In genomic region chr9:44130581-44131275, GRCm38 (mm10) we compare ENCODE assay signal across 8 mouse cellular contexts. TPM values are rescaled to one million over a fixed set of nuclear protein-coding genes. Genes with fewer than 3 reads are reported as not detected.
A peak's percentile ranks its signal among the peaks of the same experiment; 100 is the strongest.
DNase-seq lines count a peak whose midpoint lies in the region; ATAC-seq and TF ChIP-seq lines count a peak whose summit lies in the region.

No protein-coding gene starts in this region.

- H3K27ac ChIP-seq in brown adipose tissue, adult 24 weeks (replicated peaks; ENCODE audit: low read depth, low read length), result peak overlapping the region; percentile 96
- peak overlapping the region; percentile 90 for H3K27ac ChIP-seq in lung, postnatal 0 days (ENCODE audit: low read length)
- H3K27ac ChIP-seq in stomach, embryonic 15.5 days, result peak overlapping the region; percentile 90

- peak overlapping the region; percentile 56 for H3K4me2 ChIP-seq in lung, postnatal 0 days (replicated peaks; ENCODE audit: low read depth, low read length)
- H3K4me2 ChIP-seq in stomach, embryonic 15.5 days, result peak overlapping the region; percentile 67

- H3K4me3 ChIP-seq in brown adipose tissue, adult 24 weeks (ENCODE audit: insufficient read depth, low read depth, low read length), result peak overlapping the region; percentile 50
- H3K4me3 ChIP-seq in lung, postnatal 0 days (ENCODE audit: low read depth, low read length), result peak overlapping the region; percentile 33
- H3K4me3 ChIP-seq in stomach, embryonic 15.5 days (replicated peaks), result peak overlapping the region; percentile 38; the same call in 1 of the 2 replicates

- peak; percentile 51 to 61 for DNase-seq in adrenal gland, adult (ENCODE audit: inconsistent age in 2 of 2, low spot score in 1 of 2)
- DNase-seq in adrenal gland, postnatal 4 days (ENCODE audit: low spot score in 2 of 2), result no peak
- DNase-seq in heart, adult 9 months (ENCODE audit: low spot score in 2 of 2), result peak; percentile 56 to 65
- peak; percentile 38 for DNase-seq in kidney, adult 9 months
- DNase-seq in lung, postnatal 0 days (ENCODE audit: low spot score), result peak; percentile 68
- DNase-seq in urinary bladder, postnatal 10 days (ENCODE audit: low spot score), result no peak

- TF ChIP-seq EP300 in lung, postnatal 0 days (IDR thresholded peaks at IDR 0.05), result no peak; the same call in 1 of the 2 replicates

- H3K27me3 ChIP-seq in lung, postnatal 0 days (replicated peaks; ENCODE audit: insufficient read depth, low read length), result 0 out of 2 replicates have a peak, but pooled peaks cover 4% of the 10 kb centered on the region
- no peaks in the 10 kb centered on the region for H3K27me3 ChIP-seq in stomach, embryonic 15.5 days (replicated peaks)

- H3K4me1 ChIP-seq in brown adipose tissue, adult 24 weeks (ENCODE audit: control insufficient read depth, insufficient read depth, insufficient read length, low read length), result peaks cover 15% of the 10 kb centered on the region
- H3K4me1 ChIP-seq in lung, postnatal 0 days (ENCODE audit: insufficient read depth, low read depth, low read length), result peaks cover 16% of the 10 kb centered on the region; the same call in 1 of the 2 replicates
- H3K4me1 ChIP-seq in stomach, embryonic 15.5 days, result peaks cover 30% of the 10 kb centered on the region

- no peaks in the 10 kb centered on the region for H3K9me3 ChIP-seq in lung, postnatal 0 days (ENCODE audit: low read length)
- no peaks in the 10 kb centered on the region for H3K9me3 ChIP-seq in stomach, embryonic 15.5 days

- TF ChIP-seq CTCF in lung, postnatal 0 days (IDR thresholded peaks at IDR 0.05), result no peak

- H3K9ac ChIP-seq in lung, postnatal 0 days (replicated peaks; ENCODE audit: low read depth), result no peak overlapping the region
- H3K9ac ChIP-seq in stomach, embryonic 15.5 days, result no peak overlapping the region

- ATAC-seq in lung, postnatal 0 days, result peak; percentile 50
- peak; percentile 9; the same call in 1 of the 2 replicates for ATAC-seq in stomach, embryonic 15.5 days (ENCODE audit: insufficient read depth, low FRiP score, low read depth)

- no peaks in the 10 kb centered on the region for H3K36me3 ChIP-seq in lung, postnatal 0 days (ENCODE audit: insufficient read depth, low read length)
- H3K36me3 ChIP-seq in stomach, embryonic 15.5 days, result no peaks in the 10 kb centered on the region

- 31% methylated on average over 18 of the region's 19 CpGs for WGBS in lung, postnatal 0 days
- WGBS in stomach, embryonic 15.5 days, result 25% methylated on average over 19 of the region's 19 CpGs

RNA-seq across cellular contexts. Expression of gene Mcam, which starts 3.5 kb away (rescaled TPM):
- 10 to 100 TPM; 92.8 to 97.0 TPM for total RNA-seq in adrenal gland, postnatal 4 days (2021)
- polyA plus RNA-seq in brown adipose tissue, adult 24 weeks (2012; ENCODE audit: insufficient read depth, insufficient read length, missing spikeins), result 27.8 and 28.1 TPM in 2 replicates
- 113 and 116 TPM in 2 replicates for polyA plus RNA-seq in lung, postnatal 0 days (2015; fragmentation: Nextera tagmentation; extraction: Ambion mirVana)
- polyA plus RNA-seq in stomach, embryonic 15.5 days (2015; fragmentation: Nextera tagmentation; extraction: Ambion mirVana), result 38.3 and 43.0 TPM in 2 replicates

RNA-seq across cellular contexts. Expression of gene Rnf26, which starts 17.4 kb away (rescaled TPM):
- 10 to 100 TPM; 42.5 to 45.8 TPM for total RNA-seq in adrenal gland, postnatal 4 days (2021)
- 8.7 and 10.4 TPM in 2 replicates for polyA plus RNA-seq in brown adipose tissue, adult 24 weeks (2012; ENCODE audit: insufficient read depth, insufficient read length, missing spikeins)
- polyA plus RNA-seq in lung, postnatal 0 days (2015; fragmentation: Nextera tagmentation; extraction: Ambion mirVana), result 18.8 and 19.0 TPM in 2 replicates
- 59.9 and 60.8 TPM in 2 replicates for polyA plus RNA-seq in stomach, embryonic 15.5 days (2015; fragmentation: Nextera tagmentation; extraction: Ambion mirVana)

RNA-seq across cellular contexts. Expression of gene Gm49380, which starts 17.4 kb away (rescaled TPM):
- total RNA-seq in adrenal gland, postnatal 4 days (2021), result under 1 TPM; 0.11 to 0.51 TPM
- polyA plus RNA-seq in brown adipose tissue, adult 24 weeks (2012; ENCODE audit: insufficient read depth, insufficient read length, missing spikeins), result not detected in 2 replicates
- polyA plus RNA-seq in lung, postnatal 0 days (2015; fragmentation: Nextera tagmentation; extraction: Ambion mirVana), result 0.29 and 0.30 TPM in 2 replicates
- polyA plus RNA-seq in stomach, embryonic 15.5 days (2015; fragmentation: Nextera tagmentation; extraction: Ambion mirVana), result 0.14 and 0.18 TPM in 2 replicates

RNA-seq across cellular contexts. Expression of gene C1qtnf5, which starts 23.7 kb away (rescaled TPM):
- 10 to 100 TPM in 1 of 2 experiments, 1 to 10 TPM in 1; 9.7 to 17.4 TPM for total RNA-seq in adrenal gland, postnatal 4 days (2021)
- polyA plus RNA-seq in brown adipose tissue, adult 24 weeks (2012; ENCODE audit: insufficient read depth, insufficient read length, missing spikeins), result 3.6 and 3.7 TPM in 2 replicates
- polyA plus RNA-seq in lung, postnatal 0 days (2015; fragmentation: Nextera tagmentation; extraction: Ambion mirVana), result 9.8 and 10.3 TPM in 2 replicates
- 2.8 and 3.3 TPM in 2 replicates for polyA plus RNA-seq in stomach, embryonic 15.5 days (2015; fragmentation: Nextera tagmentation; extraction: Ambion mirVana)

RNA-seq across cellular contexts. Expression of gene Mfrp, which starts 29.2 kb away (rescaled TPM):
- under 1 TPM in 1 of 2 experiments, not detected in 1; 0.17 TPM for total RNA-seq in adrenal gland, postnatal 4 days (2021)
- polyA plus RNA-seq in brown adipose tissue, adult 24 weeks (2012; ENCODE audit: insufficient read depth, insufficient read length, missing spikeins), result not detected in 2 replicates
- 0.08 TPM in 1 of 2 replicates, not detected in the other for polyA plus RNA-seq in lung, postnatal 0 days (2015; fragmentation: Nextera tagmentation; extraction: Ambion mirVana)
- 0.18 TPM in 2 replicates for polyA plus RNA-seq in stomach, embryonic 15.5 days (2015; fragmentation: Nextera tagmentation; extraction: Ambion mirVana)

Comparison
In these comparisons a context has a peak if more than half of its experiments do, and no peak if none do; other contexts are left out.
1. DNase-seq: peak in adrenal gland, adult (2 of 2), heart, adult 9 months (2 of 2), kidney, adult 9 months (single experiment) and lung, postnatal 0 days (single experiment); none in adrenal gland, postnatal 4 days (0 of 2) and urinary bladder, postnatal 10 days (single experiment).
2. Peak in every context shown above with its lines, with median percentiles within 50 percentile points of each other: H3K27ac ChIP-seq and H3K4me3 ChIP-seq.